Mouse (Mus musculus) limb, embryonic 11.5 days (tissue): ENCODE measurements around the gene Dpp6. TPM values are rescaled to one million over a fixed set of nuclear protein-coding genes. Genes with fewer than 3 reads are reported as not detected.

Source experiments
- ATAC-seq: fragments of 200-750 bp; cut with Nextera tagmentation; 2 replicates; pipeline ENCODE4 v1.8.0; 2017; ENCODE audit warnings: low read depth; ENCODE audit not compliant: insufficient number of reproducible peaks, low FRiP score, low TSS enrichment
- DNase-seq: peaks from one replicate; pipeline ENCODE4 v3.0.0-alpha.2; 2015; ENCODE audit warnings: low spot score
- H3K27ac ChIP-seq: fragments of 300-500 bp; sonication (generic); replicated peaks from 2 replicates; pipeline ENCODE4 v1.5.1; 2014; ENCODE audit warnings: low read depth, mild to moderate bottlenecking, low read length
- H3K27me3 ChIP-seq: fragments of 300-500 bp; sonication (generic); 2 replicates; pipeline ENCODE4 v1.6.1; 2014; ENCODE audit warnings: mild to moderate bottlenecking, low read length, mixed read lengths; ENCODE audit not compliant: control insufficient read depth, insufficient read depth
- H3K36me3 ChIP-seq: fragments of 300-500 bp; sonication (generic); 2 replicates; pipeline ENCODE4 v1.6.1; 2014; ENCODE audit warnings: mild to moderate bottlenecking, low read length, moderate library complexity, mixed read lengths; ENCODE audit not compliant: control insufficient read depth, insufficient read depth
- H3K4me1 ChIP-seq: fragments of 300-500 bp; sonication (generic); 2 replicates; pipeline ENCODE4 v1.6.1; 2014; ENCODE audit warnings: low read length, mixed read lengths; ENCODE audit not compliant: control insufficient read depth, insufficient read depth
- H3K4me2 ChIP-seq: fragments of 300-500 bp; sonication (generic); 2 replicates; pipeline ENCODE4 v1.6.1; 2014; ENCODE audit warnings: low read depth, mild to moderate bottlenecking, moderate library complexity; ENCODE audit not compliant: severe bottlenecking
- H3K4me3 ChIP-seq: fragments of 300-500 bp; sonication (generic); 2 replicates; pipeline ENCODE4 v1.5.1; 2014; ENCODE audit warnings: low read depth, low read length
- H3K9ac ChIP-seq: fragments of 300-500 bp; sonication (generic); 2 replicates; pipeline ENCODE4 v1.6.1; 2014; ENCODE audit warnings: mild to moderate bottlenecking, low read length
- H3K9me3 ChIP-seq: fragments of 300-500 bp; sonication (generic); 2 replicates; pipeline ENCODE4 v1.6.1; 2016; ENCODE audit warnings: low read length; ENCODE audit not compliant: control insufficient read depth
- WGBS: fragments of 180-500 bp; shearing (Covaris S2); extraction: QIAGEN DNeasy Blood & Tissue Kit; methylation state at CpG from one replicate; pipeline ENCODE4 v1.1.7; 2014; 5-methylcytosine and 5-hydroxymethylcytosine counted together
- polyA plus RNA-seq: library from polyadenylated mRNA; unstranded; fragments of >200 nt; fragmentation: Nextera tagmentation; extraction: Ambion mirVana; gene quantifications from 2 replicates; pipeline ENCODE4 v1.2.1, GENCODE M21; 2014

Gene Dpp6
- polyA plus RNA-seq, 1 experiment from 2014 or later = 0.80 TPM

DNA sequence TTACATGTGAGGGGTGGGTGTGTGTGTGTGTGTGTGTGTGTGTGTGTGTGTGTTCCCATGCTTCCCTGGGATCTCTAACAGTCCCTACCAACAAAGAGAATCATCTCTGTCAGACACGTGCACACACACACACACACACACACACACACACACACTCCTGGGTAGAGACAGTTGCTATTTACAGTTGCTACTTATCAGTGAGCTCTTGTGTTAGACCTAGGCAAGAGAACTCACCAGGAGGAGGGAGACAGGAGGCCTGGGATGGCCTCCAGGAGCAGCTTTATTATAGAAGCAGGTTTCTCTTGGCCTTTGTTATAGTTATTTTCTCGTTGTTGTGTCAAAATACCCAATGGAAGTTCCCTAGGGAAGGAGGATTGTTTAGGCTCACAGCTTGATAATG lies 519.7 kb downstream of the Dpp6 start:
- H3K4me1 ChIP-seq = no peaks in the 10 kb centered on the region
- H3K36me3 ChIP-seq = no peaks in the 10 kb centered on the region
- no peaks in the 10 kb centered on the region for H3K9me3 ChIP-seq
- 77% methylated on average over 2 of the region's 2 CpGs for WGBS
- H3K4me2 ChIP-seq = no peak overlapping the region
- no peak overlapping the region for H3K4me3 ChIP-seq
- ATAC-seq (no peak), DNase-seq (no peak)
- no peak overlapping the region for H3K27ac ChIP-seq
- H3K27me3 ChIP-seq = no peaks in the 10 kb centered on the region
- no peak overlapping the region for H3K9ac ChIP-seq

- no peaks in the 10 kb centered on the region for H3K4me1 ChIP-seq
- H3K36me3 ChIP-seq = no peaks in the 10 kb centered on the region
- DNase-seq (no peak), ATAC-seq (no peak)
- H3K4me2 ChIP-seq = no peak overlapping the region
- no peak overlapping the region for H3K9ac ChIP-seq
- WGBS = 76% methylated on average over 5 of the region's 5 CpGs
- H3K27ac ChIP-seq = no peak overlapping the region
- H3K27me3 ChIP-seq = no peaks in the 10 kb centered on the region
- H3K4me3 ChIP-seq = no peak overlapping the region
- no peaks in the 10 kb centered on the region for H3K9me3 ChIP-seq
Observed at GRCm38 (mm10) chr5:27339196-27340030, 522.4 kb downstream of the Dpp6 start.

DNA sequence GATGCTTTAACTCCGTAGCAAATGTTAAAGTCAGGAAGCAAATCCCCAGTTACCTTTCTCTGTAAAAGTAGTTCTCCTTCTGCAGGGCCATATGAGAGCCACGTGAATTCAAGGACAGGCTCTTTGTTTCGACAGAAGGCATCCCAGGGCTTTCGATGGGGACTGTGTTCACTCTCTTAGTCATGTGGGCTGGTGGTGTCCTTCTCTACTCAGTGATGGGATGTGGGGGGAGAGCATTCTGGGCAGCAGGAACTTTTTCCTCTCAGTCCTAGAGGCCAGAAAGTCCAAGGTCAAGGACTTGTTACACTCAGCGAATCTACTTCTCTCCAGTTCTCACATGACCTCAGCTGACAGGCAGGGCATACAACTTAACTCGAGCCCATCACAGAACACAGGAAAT lies 525.3 kb downstream of the Dpp6 start:
- no peaks in the 10 kb centered on the region for H3K9me3 ChIP-seq
- no peaks in the 10 kb centered on the region for H3K27me3 ChIP-seq
- ATAC-seq (no peak), DNase-seq (no peak)
- WGBS = 70% methylated on average over 6 of the region's 6 CpGs
- H3K4me1 ChIP-seq = no peaks in the 10 kb centered on the region
- no peak overlapping the region for H3K4me3 ChIP-seq
- no peaks in the 10 kb centered on the region for H3K36me3 ChIP-seq
- H3K9ac ChIP-seq = no peak overlapping the region
- no peak overlapping the region for H3K4me2 ChIP-seq
- H3K27ac ChIP-seq = no peak overlapping the region

- H3K4me1 ChIP-seq = no peaks in the 10 kb centered on the region
- H3K4me2 ChIP-seq = no peak overlapping the region
- H3K27ac ChIP-seq = no peak overlapping the region
- no peak overlapping the region for H3K4me3 ChIP-seq
- ATAC-seq = no peak
- WGBS = 62% methylated on average over 1 of the region's 1 CpGs
- H3K36me3 ChIP-seq = no peaks in the 10 kb centered on the region
- no peak for DNase-seq
- no peak overlapping the region for H3K9ac ChIP-seq
- no peaks in the 10 kb centered on the region for H3K27me3 ChIP-seq
- no peaks in the 10 kb centered on the region for H3K9me3 ChIP-seq
Observed at GRCm38 (mm10) chr5:27343626-27344025, 526.6 kb downstream of the Dpp6 start.

DNA sequence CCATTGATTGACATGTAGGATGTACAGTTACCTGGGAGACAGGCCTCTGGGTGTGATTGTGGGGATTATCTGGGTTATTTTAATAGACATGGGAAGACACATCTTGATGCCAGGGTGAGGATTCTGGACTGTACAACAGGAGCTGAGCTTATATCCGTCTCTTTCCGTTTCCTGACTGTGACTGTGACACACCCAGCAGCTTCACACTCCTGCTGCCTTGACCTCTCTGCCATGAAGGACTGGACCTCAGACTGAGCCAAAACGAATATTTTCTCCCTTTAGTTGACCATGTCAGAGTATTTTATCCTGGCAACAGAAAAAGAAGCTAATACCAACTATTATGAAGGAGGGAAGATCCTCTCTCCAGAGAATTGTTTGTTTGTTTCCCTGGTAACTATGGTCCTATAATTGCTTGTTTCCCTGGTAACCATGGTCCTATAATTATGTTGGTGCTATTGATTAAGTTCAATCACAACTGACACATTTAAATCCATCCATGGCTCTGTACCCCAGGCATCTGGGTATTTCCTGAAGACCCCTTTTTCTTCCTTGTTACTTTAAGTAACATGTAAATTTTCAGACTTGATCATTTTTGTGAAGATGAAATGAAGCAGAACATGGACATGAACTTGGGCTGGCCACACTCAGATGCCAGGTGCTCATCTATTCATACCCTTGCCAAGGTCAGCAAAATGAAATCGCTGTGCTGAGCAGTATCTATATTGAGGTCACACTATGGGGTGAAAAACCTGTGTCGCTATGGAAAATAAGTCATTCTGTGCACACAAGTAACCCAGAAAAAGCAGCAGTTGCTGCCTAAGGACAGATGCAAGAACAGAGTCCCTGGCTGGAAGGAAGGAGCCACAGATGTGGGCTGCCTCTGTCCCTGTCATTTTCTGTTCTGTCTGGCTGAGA lies 531.4 kb downstream of the Dpp6 start:
- DNase-seq (no peak), ATAC-seq (no peak)
- no peaks in the 10 kb centered on the region for H3K27me3 ChIP-seq
- H3K36me3 ChIP-seq = no peaks in the 10 kb centered on the region
- no peaks in the 10 kb centered on the region for H3K4me1 ChIP-seq
- H3K9ac ChIP-seq = no peak overlapping the region
- 77% methylated on average over 5 of the region's 5 CpGs for WGBS
- H3K4me3 ChIP-seq = no peak overlapping the region
- H3K27ac ChIP-seq = no peak overlapping the region
- H3K9me3 ChIP-seq = no peaks in the 10 kb centered on the region
- H3K4me2 ChIP-seq = no peak overlapping the region

- no peaks in the 10 kb centered on the region for H3K4me1 ChIP-seq
- DNase-seq (no peak), ATAC-seq (no peak)
- H3K4me3 ChIP-seq = no peak overlapping the region
- H3K9me3 ChIP-seq = no peaks in the 10 kb centered on the region
- no peaks in the 10 kb centered on the region for H3K36me3 ChIP-seq
- no peak overlapping the region for H3K9ac ChIP-seq
- no peaks in the 10 kb centered on the region for H3K27me3 ChIP-seq
- WGBS = 69% methylated on average over 3 of the region's 3 CpGs
- no peak overlapping the region for H3K27ac ChIP-seq
- H3K4me2 ChIP-seq = no peak overlapping the region
Observed at GRCm38 (mm10) chr5:27357630-27358029, 540.6 kb downstream of the Dpp6 start.

DNA sequence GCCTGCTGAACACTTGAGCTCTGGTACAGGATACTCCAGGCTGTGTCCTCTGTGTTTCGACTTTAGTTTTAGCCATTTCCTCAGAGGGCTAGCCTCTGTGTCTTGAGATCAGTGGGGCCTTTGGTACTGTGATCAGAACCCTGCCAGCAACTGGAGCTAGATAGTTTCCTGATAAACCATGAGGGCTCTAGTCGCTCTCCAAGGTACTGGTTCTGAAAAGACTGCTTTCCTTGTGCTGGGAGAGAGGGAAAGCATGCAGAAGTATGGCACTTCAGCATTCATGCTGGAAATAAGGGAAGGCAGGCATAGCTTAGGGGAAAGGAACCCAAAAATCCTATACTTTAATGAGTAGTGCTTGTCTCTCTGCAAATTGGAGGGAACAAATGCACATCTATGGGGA lies 548.9 kb downstream of the Dpp6 start:
- H3K9me3 ChIP-seq = no peaks in the 10 kb centered on the region
- DNase-seq (peak; percentile 27), ATAC-seq (no peak)
- WGBS = 69% methylated on average over 2 of the region's 2 CpGs
- no peak overlapping the region for H3K27ac ChIP-seq
- H3K4me3 ChIP-seq = no peak overlapping the region
- H3K27me3 ChIP-seq = no peaks in the 10 kb centered on the region
- no peaks in the 10 kb centered on the region for H3K4me1 ChIP-seq
- no peaks in the 10 kb centered on the region for H3K36me3 ChIP-seq
- no peak overlapping the region for H3K4me2 ChIP-seq
- H3K9ac ChIP-seq = no peak overlapping the region

- H3K36me3 ChIP-seq = no peaks in the 10 kb centered on the region
- H3K4me2 ChIP-seq = no peak overlapping the region
- no peaks in the 10 kb centered on the region for H3K9me3 ChIP-seq
- ATAC-seq = no peak
- no peak overlapping the region for H3K9ac ChIP-seq
- no peaks in the 10 kb centered on the region for H3K4me1 ChIP-seq
- no peak for DNase-seq
- no peak overlapping the region for H3K4me3 ChIP-seq
- WGBS = 82% methylated on average over 3 of the region's 3 CpGs
- H3K27me3 ChIP-seq = no peaks in the 10 kb centered on the region
- H3K27ac ChIP-seq = no peak overlapping the region
Observed at GRCm38 (mm10) chr5:27370814-27371213, 553.8 kb downstream of the Dpp6 start.
